Mouse (Mus musculus): Measurements from ENCODE around the gene Gm28539. TPM values are rescaled to one million over a fixed set of nuclear protein-coding genes. Genes with fewer than 3 reads are reported as not detected.
A peak's percentile ranks its signal among the peaks of the same experiment; 100 is the strongest.

Gene Gm28539
- polyA plus RNA-seq, 1 experiment from 2014 or later = not detected

DNA sequence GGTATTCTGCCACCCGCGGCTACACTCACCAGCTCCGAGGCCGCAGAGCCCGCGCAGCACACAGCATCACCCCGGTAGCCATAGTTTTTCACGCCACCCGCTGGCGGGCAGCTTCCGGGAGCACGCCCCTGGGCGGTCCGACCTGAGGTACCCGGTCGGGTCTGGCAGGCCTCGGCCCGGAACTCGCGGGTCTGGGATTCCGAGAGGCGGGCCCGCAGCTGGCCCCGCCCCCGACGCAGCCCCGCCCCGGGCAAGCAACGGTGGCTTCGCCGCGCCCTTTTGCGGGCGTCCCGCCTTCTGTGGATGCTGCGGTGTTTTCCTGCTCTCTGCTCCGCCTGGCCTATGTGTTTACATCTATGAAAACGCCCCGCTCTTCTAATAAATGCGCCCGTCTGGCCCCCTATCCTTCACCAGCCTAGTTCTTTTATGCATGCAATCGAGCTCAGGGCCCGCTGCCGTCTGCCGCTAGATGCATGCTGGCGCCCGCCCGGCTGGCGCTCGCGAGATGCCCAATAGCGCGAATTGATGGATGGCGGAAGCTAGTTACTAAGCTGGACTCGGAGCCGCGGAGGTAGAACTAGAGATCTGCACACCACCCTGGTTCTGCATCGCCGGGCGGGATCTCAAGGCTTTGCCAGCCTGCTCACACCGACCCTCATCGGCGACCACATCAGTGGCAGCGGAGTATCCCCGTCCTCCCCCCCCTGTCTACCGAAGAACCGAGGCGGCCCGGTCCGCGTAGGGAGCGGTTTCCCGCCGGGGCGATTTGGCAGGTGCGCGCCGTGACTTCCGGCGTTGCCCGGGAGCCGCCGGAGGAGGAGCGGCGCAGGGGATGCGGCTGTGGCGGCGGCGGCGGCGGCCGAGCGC is 40.3 kb downstream of the Gm28539 start, which contains the start of the genes Mrpl40 and Hira:
Gene Mrpl40, minus strand, starts transcription at position 421 of the 867 bp plus-strand sequence.
Gene Hira, plus strand, starts transcription at position 596 of the 867 bp plus-strand sequence.
- no peaks in the 10 kb centered on the region for H3K27me3 ChIP-seq (ENCODE audit: control insufficient read depth, insufficient read depth, low read length)
- H3K9ac ChIP-seq (ENCODE audit: low read length) = peak within 1 kb of the TSS; percentile 90
- H3K4me2 ChIP-seq (ENCODE audit: low read depth) = peak within 1 kb of the TSS; percentile 55
- DNase-seq (ENCODE audit: low spot score) = peak; percentile 94
- no peaks in the 10 kb centered on the region for H3K9me3 ChIP-seq (ENCODE audit: control insufficient read depth, low read length)
- H3K27ac ChIP-seq (ENCODE audit: low read depth, low read length) = peak within 1 kb of the TSS; percentile 72
- H3K36me3 ChIP-seq (ENCODE audit: control insufficient read depth, insufficient read depth, low read length) = peaks cover 5% of the 10 kb centered on the region
- 0 out of 2 replicates have a peak, but pooled peaks cover 2% of the 10 kb centered on the region for H3K4me1 ChIP-seq (ENCODE audit: control insufficient read depth, insufficient read depth, low read length)
- peak within 1 kb of the TSS; percentile 95 for H3K4me3 ChIP-seq (ENCODE audit: low read depth, low read length)
- ATAC-seq (ENCODE audit: insufficient read depth, low FRiP score, low TSS enrichment) = peak; percentile 94
- under 1% methylated on average over 84 of the region's 93 CpGs for WGBS

DNA sequence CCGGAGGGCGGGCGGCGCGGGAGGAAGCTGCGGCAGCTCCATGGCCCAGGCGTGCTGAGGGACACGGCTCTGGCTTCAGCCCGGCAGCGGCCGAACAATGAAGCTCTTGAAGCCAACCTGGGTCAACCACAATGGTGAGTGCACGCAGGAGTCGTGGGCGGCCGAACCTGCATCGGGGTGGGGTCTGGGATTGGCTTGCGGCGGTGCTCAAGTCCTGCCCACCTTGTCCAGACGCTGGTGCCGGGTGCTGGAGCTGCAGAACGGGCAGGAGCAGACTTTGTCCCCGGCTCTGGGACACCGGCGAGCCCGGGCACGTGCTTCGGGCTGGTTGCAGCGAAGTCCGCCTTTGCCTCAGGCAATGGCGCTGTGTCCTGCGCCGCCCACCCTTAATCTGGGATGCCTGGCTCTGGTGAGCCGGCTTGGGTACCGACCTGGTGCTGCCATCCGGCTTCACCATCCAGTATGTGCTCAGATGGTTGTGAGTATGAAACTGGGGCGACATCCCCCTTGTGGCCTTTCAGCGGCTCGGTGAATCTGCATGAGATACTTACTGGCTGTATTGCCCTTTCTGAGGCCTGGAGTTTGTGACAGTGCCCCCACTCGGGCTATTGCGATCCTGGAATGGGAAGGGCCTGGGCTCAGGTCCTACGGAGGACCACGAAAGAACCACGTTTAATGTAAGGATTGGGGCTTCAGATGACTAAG is 41.2 kb downstream of the Gm28539 start:
- peak overlapping the region; percentile 55 for H3K4me2 ChIP-seq (ENCODE audit: low read depth)
- peak overlapping the region; percentile 90 for H3K9ac ChIP-seq (ENCODE audit: low read length)
- peaks cover 3% of the 10 kb centered on the region for H3K36me3 ChIP-seq (ENCODE audit: control insufficient read depth, insufficient read depth, low read length)
- peak; percentile 29 for ATAC-seq (ENCODE audit: insufficient read depth, low FRiP score, low TSS enrichment)
- peak; percentile 80 for DNase-seq (ENCODE audit: low spot score)
- H3K27me3 ChIP-seq (ENCODE audit: control insufficient read depth, insufficient read depth, low read length) = no peaks in the 10 kb centered on the region
- H3K9me3 ChIP-seq (ENCODE audit: control insufficient read depth, low read length) = no peaks in the 10 kb centered on the region
- H3K27ac ChIP-seq (ENCODE audit: low read depth, low read length) = peak overlapping the region; percentile 72
- H3K4me1 ChIP-seq (ENCODE audit: control insufficient read depth, insufficient read depth, low read length) = 0 out of 2 replicates have a peak, but pooled peaks cover 2% of the 10 kb centered on the region
- H3K4me3 ChIP-seq (ENCODE audit: low read depth, low read length) = peak overlapping the region; percentile 95
- WGBS = 0% methylated on average over 39 of the region's 43 CpGs

DNA sequence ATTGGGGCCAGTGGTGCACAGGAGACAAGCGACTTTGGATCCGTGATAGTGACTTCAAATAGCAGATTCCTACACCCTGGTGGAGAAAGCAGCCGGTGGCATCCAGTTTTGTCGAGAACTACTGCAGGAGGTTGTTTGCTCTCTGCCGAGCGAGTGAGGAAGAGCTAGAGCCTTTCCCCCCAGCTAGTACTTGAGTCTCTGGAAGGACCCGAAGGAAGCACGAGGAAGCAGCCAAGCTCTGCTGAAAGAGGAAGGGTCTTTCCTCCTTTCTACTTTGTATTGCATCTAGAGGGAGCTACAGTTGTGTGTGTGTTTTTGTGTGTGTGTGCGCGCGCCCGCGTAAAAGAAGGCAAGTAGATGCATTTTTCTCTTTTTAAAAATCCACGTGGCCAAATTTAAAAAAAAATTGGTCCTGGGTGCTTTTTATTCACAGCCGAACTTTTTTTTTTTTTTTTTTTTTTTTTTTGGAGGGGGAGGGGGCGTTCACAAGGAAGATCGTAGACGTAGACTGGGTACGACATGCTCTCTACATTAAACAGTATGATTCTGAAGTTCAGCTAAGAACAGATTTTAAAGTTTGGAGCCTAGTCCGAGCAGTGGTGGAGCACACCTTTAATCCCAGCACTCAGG is 41.8 kb downstream of the Gm28539 start:
- WGBS = 34% methylated on average over 20 of the region's 20 CpGs
- no peaks in the 10 kb centered on the region for H3K9me3 ChIP-seq (ENCODE audit: control insufficient read depth, low read length)
- no peak overlapping the region; the same call in 1 of the 2 replicates for H3K27ac ChIP-seq (ENCODE audit: low read depth, low read length)
- H3K4me1 ChIP-seq (ENCODE audit: control insufficient read depth, insufficient read depth, low read length) = 0 out of 2 replicates have a peak, but pooled peaks cover 2% of the 10 kb centered on the region
- DNase-seq (ENCODE audit: low spot score) (no peak), ATAC-seq (ENCODE audit: insufficient read depth, low FRiP score, low TSS enrichment) (no peak)
- H3K9ac ChIP-seq (ENCODE audit: low read length) = peak overlapping the region; percentile 90
- no peaks in the 10 kb centered on the region for H3K27me3 ChIP-seq (ENCODE audit: control insufficient read depth, insufficient read depth, low read length)
- peak overlapping the region; percentile 55 for H3K4me2 ChIP-seq (ENCODE audit: low read depth)
- H3K36me3 ChIP-seq (ENCODE audit: control insufficient read depth, insufficient read depth, low read length) = peaks cover 3% of the 10 kb centered on the region; the same call in 1 of the 2 replicates
- H3K4me3 ChIP-seq (ENCODE audit: low read depth, low read length) = peak overlapping the region; percentile 95

DNA sequence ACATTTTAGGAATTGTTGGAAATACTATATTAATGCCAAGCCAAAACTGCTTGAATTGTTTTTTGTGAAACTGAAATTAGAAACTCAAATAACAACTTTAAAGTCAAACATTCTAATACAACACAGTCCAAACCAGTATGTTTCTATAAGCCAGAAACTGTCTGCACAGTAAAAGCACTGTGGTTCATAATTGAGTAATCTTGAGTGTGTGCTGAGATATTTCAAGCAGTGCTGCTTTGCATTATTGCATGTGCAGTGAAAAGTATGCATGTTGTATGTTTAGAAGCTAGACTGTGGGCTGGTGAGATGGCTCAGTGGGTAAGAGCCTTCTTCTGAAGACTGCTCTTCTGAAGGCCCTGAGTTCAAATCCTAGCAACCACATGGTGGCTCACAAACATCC is 47.7 kb downstream of the Gm28539 start:
- no peaks in the 10 kb centered on the region for H3K9me3 ChIP-seq (ENCODE audit: control insufficient read depth, low read length)
- H3K4me1 ChIP-seq (ENCODE audit: control insufficient read depth, insufficient read depth, low read length) = 0 out of 2 replicates have a peak, but pooled peaks cover 2% of the 10 kb centered on the region
- H3K27ac ChIP-seq (ENCODE audit: low read depth, low read length) = no peak overlapping the region
- no peaks in the 10 kb centered on the region for H3K27me3 ChIP-seq (ENCODE audit: control insufficient read depth, insufficient read depth, low read length)
- DNase-seq (ENCODE audit: low spot score) (no peak), ATAC-seq (ENCODE audit: insufficient read depth, low FRiP score, low TSS enrichment) (no peak)
- H3K9ac ChIP-seq (ENCODE audit: low read length) = no peak overlapping the region
- no peaks in the 10 kb centered on the region for H3K36me3 ChIP-seq (ENCODE audit: control insufficient read depth, insufficient read depth, low read length)
- no peak overlapping the region for H3K4me3 ChIP-seq (ENCODE audit: low read depth, low read length)
- no peak overlapping the region for H3K4me2 ChIP-seq (ENCODE audit: low read depth)

DNA sequence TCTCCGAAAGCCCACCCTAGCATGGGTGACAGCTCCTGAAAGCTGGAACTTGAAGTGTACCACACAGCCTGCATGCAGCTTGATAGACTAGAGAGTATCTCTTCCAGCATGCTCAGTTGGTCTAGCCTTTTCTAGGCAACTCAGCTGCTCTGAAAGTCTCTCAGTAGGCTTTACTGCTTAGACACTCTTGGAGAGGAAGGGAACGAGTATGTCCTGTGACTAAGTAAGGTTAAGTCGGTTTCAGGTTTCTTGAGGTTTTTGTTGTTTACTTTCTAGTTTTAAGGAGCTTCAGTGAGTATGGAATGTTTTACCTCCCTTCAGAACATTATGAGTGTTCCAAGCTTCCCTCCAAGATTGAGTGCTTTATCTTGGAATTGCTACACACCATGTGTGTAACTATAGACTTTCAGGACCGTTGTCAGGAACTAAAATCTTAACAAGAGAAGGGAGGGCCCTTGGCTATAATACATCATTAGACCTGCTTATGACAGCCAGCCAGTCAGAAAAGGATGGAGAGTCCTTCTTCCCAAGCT is 57.5 kb downstream of the Gm28539 start:
- no peaks in the 10 kb centered on the region for H3K27me3 ChIP-seq (ENCODE audit: control insufficient read depth, insufficient read depth, low read length)
- no peak overlapping the region for H3K9ac ChIP-seq (ENCODE audit: low read length)
- no peak overlapping the region for H3K27ac ChIP-seq (ENCODE audit: low read depth, low read length)
- no peak for ATAC-seq (ENCODE audit: insufficient read depth, low FRiP score, low TSS enrichment)
- no peaks in the 10 kb centered on the region for H3K4me1 ChIP-seq (ENCODE audit: control insufficient read depth, insufficient read depth, low read length)
- DNase-seq (ENCODE audit: low spot score) = no peak
- no peak overlapping the region for H3K4me2 ChIP-seq (ENCODE audit: low read depth)
- H3K36me3 ChIP-seq (ENCODE audit: control insufficient read depth, insufficient read depth, low read length) = peaks cover 3% of the 10 kb centered on the region
- WGBS = 86% methylated on average over 4 of the region's 4 CpGs
- H3K4me3 ChIP-seq (ENCODE audit: low read depth, low read length) = no peak overlapping the region
- no peaks in the 10 kb centered on the region for H3K9me3 ChIP-seq (ENCODE audit: control insufficient read depth, low read length)

DNA sequence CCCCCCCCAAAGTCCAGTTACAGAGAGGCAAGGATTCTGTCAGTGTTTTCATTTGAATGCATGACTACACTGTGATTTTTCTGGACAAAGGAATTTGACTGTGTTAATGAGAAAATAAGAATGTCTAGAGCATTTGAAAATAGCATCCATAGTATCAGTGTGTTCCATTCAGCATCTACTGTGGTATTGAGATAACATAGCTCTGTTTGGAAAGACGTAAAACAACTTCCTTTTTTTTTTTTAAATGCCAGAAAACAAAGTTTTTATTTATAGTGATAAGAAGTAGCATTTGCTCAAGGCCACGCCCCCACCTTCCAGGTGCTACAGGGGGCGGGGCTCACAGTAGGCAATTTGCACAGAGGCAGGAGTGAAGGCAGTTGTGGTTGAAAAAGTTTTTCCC is 58.9 kb downstream of the Gm28539 start:
- peaks cover 3% of the 10 kb centered on the region for H3K36me3 ChIP-seq (ENCODE audit: control insufficient read depth, insufficient read depth, low read length)
- ATAC-seq (ENCODE audit: insufficient read depth, low FRiP score, low TSS enrichment) (no peak), DNase-seq (ENCODE audit: low spot score) (no peak)
- H3K27ac ChIP-seq (ENCODE audit: low read depth, low read length) = no peak overlapping the region
- WGBS = 82% methylated on average over 3 of the region's 3 CpGs
- no peak overlapping the region for H3K9ac ChIP-seq (ENCODE audit: low read length)
- H3K4me1 ChIP-seq (ENCODE audit: control insufficient read depth, insufficient read depth, low read length) = no peaks in the 10 kb centered on the region
- no peaks in the 10 kb centered on the region for H3K9me3 ChIP-seq (ENCODE audit: control insufficient read depth, low read length)
- no peaks in the 10 kb centered on the region for H3K27me3 ChIP-seq (ENCODE audit: control insufficient read depth, insufficient read depth, low read length)
- no peak overlapping the region for H3K4me3 ChIP-seq (ENCODE audit: low read depth, low read length)
- no peak overlapping the region for H3K4me2 ChIP-seq (ENCODE audit: low read depth)

GRCm38 (mm10) chr16:18896429-18896828 is 60.0 kb downstream of the Gm28539 start:
- Histone ChIP-seq H3K27ac (ENCODE audit: low read depth, low read length) (no peak overlapping the region), H3K4me1 (ENCODE audit: control insufficient read depth, insufficient read depth, low read length) (no peaks in the 10 kb centered on the region), H3K4me3 (ENCODE audit: low read depth, low read length) (no peak overlapping the region), H3K9ac (ENCODE audit: low read length) (no peak overlapping the region), H3K9me3 (ENCODE audit: control insufficient read depth, low read length) (no peaks in the 10 kb centered on the region), H3K27me3 (ENCODE audit: control insufficient read depth, insufficient read depth, low read length) (no peaks in the 10 kb centered on the region), H3K36me3 (ENCODE audit: control insufficient read depth, insufficient read depth, low read length) (peaks cover 3% of the 10 kb centered on the region), H3K4me2 (ENCODE audit: low read depth) (no peak overlapping the region)
- 74% methylated on average over 10 of the region's 10 CpGs for WGBS
- DNase-seq (ENCODE audit: low spot score) (peak; percentile 24), ATAC-seq (ENCODE audit: insufficient read depth, low FRiP score, low TSS enrichment) (no peak)

- H3K27ac ChIP-seq (ENCODE audit: low read depth, low read length) = no peak overlapping the region
- no peaks in the 10 kb centered on the region for H3K27me3 ChIP-seq (ENCODE audit: control insufficient read depth, insufficient read depth, low read length)
- H3K4me3 ChIP-seq (ENCODE audit: low read depth, low read length) = no peak overlapping the region
- H3K9me3 ChIP-seq (ENCODE audit: control insufficient read depth, low read length) = no peaks in the 10 kb centered on the region
- no peak overlapping the region for H3K9ac ChIP-seq (ENCODE audit: low read length)
- H3K4me2 ChIP-seq (ENCODE audit: low read depth) = no peak overlapping the region
- WGBS = 90% methylated on average over 1 of the region's 1 CpGs
- DNase-seq (ENCODE audit: low spot score) (no peak), ATAC-seq (ENCODE audit: insufficient read depth, low FRiP score, low TSS enrichment) (no peak)
- H3K4me1 ChIP-seq (ENCODE audit: control insufficient read depth, insufficient read depth, low read length) = no peaks in the 10 kb centered on the region
- peaks cover 5% of the 10 kb centered on the region for H3K36me3 ChIP-seq (ENCODE audit: control insufficient read depth, insufficient read depth, low read length)
Observed at GRCm38 (mm10) chr16:18905648-18906047, 69.3 kb downstream of the Gm28539 start.

Data from neural tube, embryonic 11.5 days (tissue).